Mouse (Mus musculus) layer of hippocampus, adult 2 months (tissue): ENCODE data around the gene Dcun1d3. TPM values are rescaled to one million over a fixed set of nuclear protein-coding genes. Genes with fewer than 3 reads are reported as not detected.

Experiments
- DNase-seq, 2 experiments: peaks; one replicate each; pipeline ENCODE4 v3.0.0; 2022; ENCODE audit warnings: low spot score in 2 of 2
- H3K27ac ChIP-seq: fragments of 200-600 bp; 2 replicates; pipeline ENCODE4 v1.8.1; 2022
- H3K4me3 ChIP-seq: fragments of 200-600 bp; 2 replicates; pipeline ENCODE4 v1.8.1; 2022; ENCODE audit warnings: mild to moderate bottlenecking
- CTCF ChIP-seq: fragments of 200-600 bp; conservative IDR thresholded peaks from 2 replicates; pipeline ENCODE4 v1.8.1; 2022; ENCODE audit warnings: antibody characterized with exemption, mild to moderate bottlenecking, moderate library complexity
- total RNA-seq, 2 experiments: library from RNA; stranded (reverse); gene quantifications; 2 replicates each; pipeline ENCODE4 v1.2.3; 2021

The Dcun1d3 gene
- total RNA-seq, 2 experiments from 2014 or later = 22.3 TPM

GRCm38 (mm10) chr7:119897521-119898109 is 1.5 kb upstream of the Dcun1d3 start:
- DNase-seq = no peak
- Histone ChIP-seq H3K27ac (peak overlapping the region; percentile 99; the same call in 1 of the 2 replicates), H3K4me3 (no peak overlapping the region)
- no peak for TF ChIP-seq CTCF

GRCm38 (mm10) chr7:119894818-119895544 is 1.1 kb downstream of the Dcun1d3 start:
- peak overlapping the region; percentile 91 for H3K4me3 ChIP-seq
- peak overlapping the region; percentile 99 for H3K27ac ChIP-seq
- DNase-seq = no peak
- TF ChIP-seq CTCF = no peak

DNA sequence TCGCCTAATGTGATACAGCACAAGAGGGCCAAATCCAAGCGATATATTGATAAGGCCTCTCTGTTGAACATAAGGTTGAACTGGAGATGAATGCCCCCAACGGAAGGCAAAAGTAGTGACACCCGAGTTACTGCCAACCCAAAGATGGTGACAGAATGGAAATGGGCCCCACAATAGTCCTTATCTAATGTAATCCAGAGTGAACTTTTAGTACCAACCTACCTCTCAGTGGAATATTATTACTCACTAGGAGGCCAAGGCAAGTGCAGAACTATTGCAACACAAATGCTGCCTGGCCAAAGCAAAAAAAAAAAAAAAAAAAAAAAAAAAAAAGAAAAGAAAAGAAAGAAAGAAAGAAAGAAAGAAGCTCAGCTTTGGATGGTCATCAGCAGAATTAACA is 3.4 kb downstream of the Dcun1d3 start:
- no peak for DNase-seq
- no peak for TF ChIP-seq CTCF
- Histone ChIP-seq H3K4me3 (no peak overlapping the region), H3K27ac (no peak overlapping the region)

GRCm38 (mm10) chr7:119892198-119892597 is 3.9 kb downstream of the Dcun1d3 start:
- Histone ChIP-seq H3K4me3 (no peak overlapping the region), H3K27ac (no peak overlapping the region)
- no peak for TF ChIP-seq CTCF
- no peak for DNase-seq

DNA sequence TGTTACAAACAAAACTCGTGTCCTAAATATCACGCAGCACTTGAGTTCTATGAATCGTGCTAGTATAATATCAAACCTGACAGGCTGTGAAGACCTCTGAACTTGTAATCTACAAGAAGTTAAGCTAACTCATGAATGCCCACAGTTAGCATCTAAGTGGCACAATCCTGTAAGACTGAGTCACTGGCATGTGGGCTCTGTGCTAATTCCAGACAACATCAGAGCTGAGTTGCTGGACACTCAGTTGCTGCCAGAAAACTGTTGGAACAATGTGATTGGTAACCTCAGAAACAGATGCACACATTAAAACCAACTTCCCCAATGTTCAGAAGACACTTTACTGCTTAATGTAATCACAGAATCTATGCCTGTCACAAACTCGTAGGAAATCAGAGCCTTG is 8.2 kb downstream of the Dcun1d3 start:
- no peak for DNase-seq
- Histone ChIP-seq H3K27ac (no peak overlapping the region), H3K4me3 (no peak overlapping the region)
- no peak for TF ChIP-seq CTCF

DNA sequence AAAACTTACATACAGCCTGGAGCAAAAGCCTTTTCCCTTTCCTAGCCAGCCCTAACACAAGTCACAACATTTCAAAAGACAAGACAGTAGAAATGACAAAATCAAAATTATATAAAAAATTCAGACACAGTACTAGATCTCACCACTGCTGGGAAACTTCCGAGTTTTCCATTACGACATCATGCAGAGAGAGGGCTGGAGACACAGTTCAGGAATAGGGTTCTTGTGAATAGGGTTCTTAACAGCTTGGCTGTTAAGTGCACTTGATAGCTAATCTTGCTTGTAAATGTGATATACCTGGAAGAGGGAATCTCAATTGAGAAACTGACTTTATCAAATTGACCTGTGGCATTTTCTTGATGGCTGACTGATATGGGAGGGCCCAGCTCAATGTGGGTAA is 14.9 kb downstream of the Dcun1d3 start:
- H3K27ac ChIP-seq = no peak overlapping the region
- DNase-seq = no peak
- no peak for TF ChIP-seq CTCF
- H3K4me3 ChIP-seq = no peak overlapping the region

GRCm38 (mm10) chr7:119880345-119880744 is 15.8 kb downstream of the Dcun1d3 start:
- H3K4me3 ChIP-seq = no peak overlapping the region
- no peak for DNase-seq
- H3K27ac ChIP-seq = no peak overlapping the region
- no peak for TF ChIP-seq CTCF

DNA sequence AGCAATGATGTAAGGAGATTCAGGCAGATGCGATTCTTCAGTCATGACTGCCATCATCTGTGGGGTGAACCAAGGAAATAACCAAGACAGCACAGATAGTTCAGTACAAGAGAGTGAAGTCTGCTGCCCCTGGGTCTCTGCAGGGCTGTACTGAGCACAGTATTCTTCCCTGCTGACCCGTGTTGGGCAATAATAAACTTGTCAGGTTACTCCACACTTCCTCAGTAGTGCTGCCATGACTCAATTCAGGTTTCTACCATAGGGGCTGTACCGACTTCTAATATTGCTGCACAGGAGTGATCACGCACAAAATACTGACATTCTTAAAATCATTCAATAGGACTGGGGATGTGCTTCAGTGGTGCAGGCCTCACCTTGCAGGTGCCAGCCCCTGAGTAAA is 16.9 kb downstream of the Dcun1d3 start:
- Histone ChIP-seq H3K4me3 (no peak overlapping the region), H3K27ac (no peak overlapping the region)
- DNase-seq = no peak
- no peak for TF ChIP-seq CTCF

- no peak for TF ChIP-seq CTCF
- DNase-seq = peak; percentile 46
- Histone ChIP-seq H3K4me3 (no peak overlapping the region), H3K27ac (no peak overlapping the region)
These were observed 20.2 kb downstream of the Dcun1d3 start for GRCm38 (mm10) chr7:119875776-119876440.

GRCm38 (mm10) chr7:119873050-119873449 is 23.0 kb downstream of the Dcun1d3 start:
- DNase-seq = no peak
- Histone ChIP-seq H3K4me3 (no peak overlapping the region), H3K27ac (no peak overlapping the region)
- TF ChIP-seq CTCF = no peak

DNA sequence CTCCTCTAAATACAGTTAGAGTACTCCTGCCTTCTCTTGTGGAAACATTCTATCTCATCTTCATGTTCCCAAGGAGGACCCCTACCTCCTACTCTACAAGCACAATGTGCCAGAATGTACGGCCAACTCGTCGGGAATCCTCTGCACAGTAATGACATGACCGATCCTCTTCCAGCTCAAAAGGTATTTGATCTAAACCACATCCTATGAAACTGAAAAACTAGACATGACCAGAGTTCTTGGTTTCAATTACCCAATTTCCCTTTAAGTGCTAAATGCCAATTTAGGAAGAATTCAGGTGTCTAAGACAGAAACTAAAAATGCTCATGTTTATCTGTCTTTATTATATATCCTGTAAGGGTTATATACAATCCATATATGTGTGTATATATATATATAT is 23.9 kb downstream of the Dcun1d3 start:
- H3K27ac ChIP-seq = no peak overlapping the region
- no peak for TF ChIP-seq CTCF
- DNase-seq = no peak
- H3K4me3 ChIP-seq = no peak overlapping the region

GRCm38 (mm10) chr7:119866136-119866535 is 30.0 kb downstream of the Dcun1d3 start:
- Histone ChIP-seq H3K27ac (no peak overlapping the region), H3K4me3 (no peak overlapping the region)
- no peak for DNase-seq
- TF ChIP-seq CTCF = no peak

- no peak for TF ChIP-seq CTCF
- Histone ChIP-seq H3K27ac (no peak overlapping the region), H3K4me3 (no peak overlapping the region)
- no peak for DNase-seq
These were observed 31.6 kb downstream of the Dcun1d3 start for GRCm38 (mm10) chr7:119864500-119864899.
